In genomic region chr12:52397718-52398510, GRCm38 (mm10) we compare ENCODE assay signal across 14 mouse cellular contexts.
DNase-seq lines count a peak whose midpoint lies in the region; ATAC-seq and TF ChIP-seq lines count a peak whose summit lies in the region.
"Had no signal": no experiment of that assay in that cellular context is flagged by ENCODE, and none has a peak within 500 bp of the region (broad histone marks: within the 10 kb centered on the region; RNA-seq: fewer than 3 reads in every experiment).

No protein-coding gene starts in this region.

- no peak overlapping the region for H3K9ac ChIP-seq in midbrain, embryonic 11.5 days (ENCODE audit: low read length)
- no peak overlapping the region for H3K9ac ChIP-seq in midbrain, postnatal 0 days (replicated peaks; ENCODE audit: low read length, poor library complexity, severe bottlenecking)
- H3K9ac ChIP-seq in intestine, embryonic 16.5 days (ENCODE audit: low read depth, low read length) = no peak overlapping the region
- H3K9ac ChIP-seq: hindbrain, embryonic 15.5 days; midbrain, embryonic 12.5 days; neural tube, embryonic 15.5 days had no signal

- no peaks in the 10 kb centered on the region for H3K9me3 ChIP-seq in midbrain, embryonic 11.5 days (ENCODE audit: control insufficient read depth, low read length)
- H3K9me3 ChIP-seq in midbrain, postnatal 0 days (ENCODE audit: low read length) = no peaks in the 10 kb centered on the region
- no peaks in the 10 kb centered on the region for H3K9me3 ChIP-seq in intestine, embryonic 16.5 days (ENCODE audit: control insufficient read depth, low read length)
- H3K9me3 ChIP-seq: hindbrain, embryonic 15.5 days; midbrain, embryonic 12.5 days; neural tube, embryonic 15.5 days had no signal

- H3K4me3 ChIP-seq in midbrain, embryonic 11.5 days (ENCODE audit: low read depth, low read length) = no peak overlapping the region
- no peak overlapping the region for H3K4me3 ChIP-seq in midbrain, postnatal 0 days (ENCODE audit: low read depth, low read length)
- no peak overlapping the region for H3K4me3 ChIP-seq in intestine, embryonic 16.5 days (ENCODE audit: low read length)
- H3K4me3 ChIP-seq: hindbrain, embryonic 15.5 days; midbrain, embryonic 12.5 days; neural tube, embryonic 15.5 days had no signal

- no peaks in the 10 kb centered on the region for H3K27me3 ChIP-seq in midbrain, embryonic 11.5 days (ENCODE audit: control insufficient read depth, insufficient read depth, low read length)
- no peaks in the 10 kb centered on the region for H3K27me3 ChIP-seq in midbrain, postnatal 0 days (ENCODE audit: insufficient read depth, low read length)
- H3K27me3 ChIP-seq in intestine, embryonic 16.5 days (replicated peaks; ENCODE audit: control insufficient read depth, insufficient read depth, low read length) = no peaks in the 10 kb centered on the region
- H3K27me3 ChIP-seq: CH12.LX; hindbrain, embryonic 15.5 days; midbrain, embryonic 12.5 days; neural tube, embryonic 15.5 days had no signal

- H3K27ac ChIP-seq in midbrain, embryonic 11.5 days (ENCODE audit: low read depth, low read length) = no peak overlapping the region
- no peak overlapping the region for H3K27ac ChIP-seq in midbrain, postnatal 0 days (ENCODE audit: low read depth, low read length)
- H3K27ac ChIP-seq in intestine, embryonic 16.5 days (ENCODE audit: low read length) = no peak overlapping the region
- H3K27ac ChIP-seq: hindbrain, embryonic 15.5 days; midbrain, embryonic 12.5 days; neural tube, embryonic 15.5 days had no signal

- no peak for ATAC-seq in midbrain, embryonic 11.5 days (ENCODE audit: low FRiP score)
- ATAC-seq in midbrain, postnatal 0 days (ENCODE audit: low FRiP score) = no peak
- ATAC-seq in intestine, embryonic 16.5 days = peak; percentile 41
- ATAC-seq: activated CD4-positive, CD25-positive, alpha-beta regulatory T cell, adult 4 months had no signal

- peaks cover 4% of the 10 kb centered on the region; the same call in 1 of the 2 replicates for H3K4me1 ChIP-seq in midbrain, embryonic 11.5 days (ENCODE audit: control insufficient read depth, insufficient read depth, low read length)
- peaks cover 10% of the 10 kb centered on the region for H3K4me1 ChIP-seq in midbrain, postnatal 0 days (ENCODE audit: insufficient read depth, low read length)
- H3K4me1 ChIP-seq in intestine, embryonic 16.5 days (ENCODE audit: control insufficient read depth, insufficient read depth, low read length) = peaks cover 10% of the 10 kb centered on the region

- no peaks in the 10 kb centered on the region for H3K36me3 ChIP-seq in midbrain, embryonic 11.5 days (ENCODE audit: control insufficient read depth, insufficient read depth, low read length)
- H3K36me3 ChIP-seq in midbrain, postnatal 0 days (ENCODE audit: insufficient read depth, low read length) = no peaks in the 10 kb centered on the region
- H3K36me3 ChIP-seq in intestine, embryonic 16.5 days (ENCODE audit: control insufficient read depth, insufficient read depth, low read length) = no peaks in the 10 kb centered on the region
- H3K36me3 ChIP-seq: hindbrain, embryonic 15.5 days; midbrain, embryonic 12.5 days; neural tube, embryonic 15.5 days had no signal

- TF ChIP-seq CTCF in midbrain, postnatal 0 days (IDR thresholded peaks at IDR 0.05) = no peak

- intact Hi-C loops in heart, postnatal 14 days (cut with DNase I) = no loop called here

- DNase-seq in heart, adult 18-20 months = peak; percentile 17 to 37
- no peak for DNase-seq in heart, postnatal 14 days
- DNase-seq in midbrain, embryonic 11.5 days (ENCODE audit: low spot score, missing footprints) = peak; percentile 80
- DNase-seq in midbrain, postnatal 0 days (ENCODE audit: low spot score) = no peak
- peak; percentile 36 for DNase-seq in yolk sac, embryonic 10.5 days (ENCODE audit: low spot score)
- DNase-seq in T-cell, adult 2 months (ENCODE audit: low spot score) = no peak
- DNase-seq in layer of hippocampus, postnatal 14 days (ENCODE audit: low spot score in 2 of 2) = no peak
- DNase-seq: cerebellum, adult 11 months had no signal

- no peak overlapping the region for H3K4me2 ChIP-seq in midbrain, embryonic 11.5 days
- H3K4me2 ChIP-seq in midbrain, postnatal 0 days (ENCODE audit: low read depth, low read length, poor library complexity, severe bottlenecking) = no peak overlapping the region
- H3K4me2 ChIP-seq in intestine, embryonic 16.5 days (ENCODE audit: low read depth, low read length) = no peak overlapping the region
- H3K4me2 ChIP-seq: hindbrain, embryonic 15.5 days; midbrain, embryonic 12.5 days; neural tube, embryonic 15.5 days had no signal

- 61% methylated on average over 2 of the region's 2 CpGs for WGBS in midbrain, embryonic 11.5 days
- 61% methylated on average over 2 of the region's 2 CpGs for WGBS in midbrain, postnatal 0 days
- WGBS in intestine, embryonic 16.5 days = 71% methylated on average over 2 of the region's 2 CpGs

Comparison
In these comparisons a context has a peak if more than half of its experiments do, and no peak if none do; other contexts are left out.
1. DNase-seq: peak in heart, adult 18-20 months (2 of 2), midbrain, embryonic 11.5 days (single experiment) and yolk sac, embryonic 10.5 days (single experiment); none in heart, postnatal 14 days (0 of 2), midbrain, postnatal 0 days (single experiment), T-cell, adult 2 months (single experiment) and layer of hippocampus, postnatal 14 days (0 of 2).